Mouse (Mus musculus) layer of hippocampus, postnatal 10 days (tissue): ENCODE data around the gene Rnf44. TPM values are rescaled to one million over a fixed set of nuclear protein-coding genes. Genes with fewer than 3 reads are reported as not detected.

Experiments
- DNase-seq, 2 experiments: peaks; one replicate each; pipeline ENCODE4 v3.0.0; 2021; ENCODE audit warnings: low spot score in 2 of 2
- total RNA-seq, 2 experiments: library from RNA; stranded (reverse); gene quantifications; 2 replicates each; pipeline ENCODE4 v1.2.3; 2021

The Rnf44 gene
- total RNA-seq, 2 experiments from 2014 or later, result 95.0 to 114 TPM

- peak; percentile 68 to 76 for DNase-seq
Observed at GRCm38 (mm10) chr13:54687096-54687495, 6.6 kb downstream of the Rnf44 start.

DNA sequence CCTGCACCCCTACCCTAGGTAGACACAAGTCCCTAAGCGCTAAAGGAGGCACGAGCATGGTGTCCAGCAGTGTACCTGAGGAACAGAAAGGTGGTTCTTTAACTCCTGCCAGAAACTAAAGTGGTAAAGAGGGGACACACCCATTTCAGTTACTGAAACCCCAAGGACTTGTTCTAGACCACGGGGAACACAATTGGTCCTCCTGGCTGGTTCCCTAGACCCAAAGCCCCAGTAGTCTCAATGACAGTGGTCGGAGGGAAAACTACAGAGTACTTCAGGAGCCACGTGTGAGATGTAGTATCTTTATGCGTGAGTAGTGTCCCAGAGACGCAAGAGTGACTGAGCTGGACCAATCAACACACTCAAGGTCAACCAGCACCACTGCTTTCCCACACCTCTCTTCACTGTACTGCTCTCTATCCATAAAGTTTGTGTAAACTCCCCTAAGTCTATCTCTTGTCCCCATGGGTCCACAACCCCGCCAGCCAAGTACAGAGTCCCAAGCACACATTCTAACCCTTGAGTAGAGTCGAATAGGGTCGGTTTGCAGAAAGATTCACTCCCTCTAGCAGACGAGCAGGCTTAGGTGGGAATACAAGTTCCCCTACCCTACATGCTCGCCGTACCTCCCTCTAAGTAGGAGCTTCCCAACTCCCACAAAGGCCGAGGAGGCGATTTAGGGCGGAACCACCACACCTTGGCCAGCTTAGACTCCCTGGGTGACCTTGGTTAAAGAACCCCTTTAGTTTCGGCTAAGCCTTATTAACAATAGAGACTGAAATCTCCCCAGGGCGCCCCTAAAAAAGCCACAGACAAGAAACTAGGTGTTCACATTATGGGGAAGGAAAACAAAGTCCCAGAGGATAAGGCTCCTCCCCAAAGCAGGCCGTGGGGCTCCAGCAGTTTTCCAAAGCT is 7.3 kb downstream of the Rnf44 start:
- no peak for DNase-seq

- DNase-seq, result peak; percentile 35 to 46
Observed at GRCm38 (mm10) chr13:54685174-54685573, 8.5 kb downstream of the Rnf44 start.

DNA sequence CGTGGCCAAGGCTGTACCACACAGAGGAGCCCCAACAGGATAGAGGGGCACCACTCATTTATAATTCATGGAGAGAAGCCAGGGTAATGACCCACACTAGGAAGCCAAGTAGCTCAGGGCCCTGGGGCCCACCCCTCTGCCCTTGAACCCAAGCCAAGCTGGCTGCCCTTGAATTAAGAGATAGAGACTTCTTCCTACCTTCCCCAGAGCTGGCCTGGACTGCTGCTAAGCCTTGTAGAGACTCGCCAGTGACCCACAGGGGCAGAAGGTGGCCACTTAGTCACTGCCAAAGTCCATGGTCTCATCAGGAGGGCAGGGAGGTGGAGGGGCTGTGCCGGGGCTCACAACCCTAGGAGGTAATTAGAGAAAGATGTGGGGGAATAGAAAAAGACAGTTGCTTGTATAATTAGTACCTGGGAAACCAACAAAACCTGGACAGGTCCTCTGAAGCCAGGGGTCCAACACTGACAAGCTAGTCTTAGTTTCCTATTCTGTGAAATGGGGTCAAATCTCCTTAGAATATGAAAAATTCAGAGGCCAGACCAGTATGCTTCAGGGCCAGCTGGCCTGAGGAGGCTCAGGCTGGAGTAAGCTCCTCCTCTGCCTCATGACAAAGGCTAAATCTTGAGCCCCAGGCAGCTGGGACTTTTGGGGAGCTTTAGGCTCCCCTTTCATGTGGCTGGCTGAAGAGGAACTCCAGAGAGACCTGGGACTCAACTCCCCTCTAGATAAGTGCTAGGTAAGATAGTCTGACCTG is 9.4 kb downstream of the Rnf44 start:
- no peak for DNase-seq

- DNase-seq, result no peak
Observed at GRCm38 (mm10) chr13:54683301-54683700, 10.4 kb downstream of the Rnf44 start.

- no peak for DNase-seq
Observed at GRCm38 (mm10) chr13:54681291-54681690, 12.4 kb downstream of the Rnf44 start.

DNA sequence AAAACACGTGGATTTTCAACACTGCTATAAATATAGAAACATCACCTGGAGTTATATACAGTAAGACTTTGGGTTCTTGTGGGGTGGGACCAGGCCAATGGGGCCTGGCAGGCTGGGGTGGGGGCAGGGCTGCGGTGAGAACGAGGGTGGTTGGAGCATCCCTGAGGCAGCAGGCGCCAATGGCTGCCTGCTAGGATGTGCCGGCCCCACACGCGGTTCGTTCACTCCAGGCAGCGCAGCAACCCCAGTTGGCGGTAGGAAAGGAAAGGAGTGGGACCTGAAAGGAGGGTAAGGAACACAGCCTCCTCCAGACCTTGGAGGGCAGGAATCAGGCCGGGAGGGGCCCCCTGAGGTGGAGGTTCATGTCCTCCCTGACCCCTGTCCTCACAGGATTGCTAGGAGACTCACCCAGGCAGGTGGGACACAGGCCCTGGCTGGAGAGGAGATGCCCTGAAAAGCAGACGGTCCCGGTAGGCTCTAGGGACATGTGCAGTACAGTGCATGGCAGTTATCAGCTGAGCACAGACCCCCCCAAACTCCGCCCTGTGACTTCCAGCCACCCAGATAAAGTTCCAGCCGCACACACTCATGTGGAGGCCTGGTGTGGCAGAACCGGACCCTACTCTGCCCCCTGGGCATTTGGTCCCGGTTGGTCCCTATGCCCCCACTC is 13.4 kb downstream of the Rnf44 start:
- DNase-seq, result no peak

- no peak for DNase-seq
Observed at GRCm38 (mm10) chr13:54678263-54678662, 15.4 kb downstream of the Rnf44 start.

DNA sequence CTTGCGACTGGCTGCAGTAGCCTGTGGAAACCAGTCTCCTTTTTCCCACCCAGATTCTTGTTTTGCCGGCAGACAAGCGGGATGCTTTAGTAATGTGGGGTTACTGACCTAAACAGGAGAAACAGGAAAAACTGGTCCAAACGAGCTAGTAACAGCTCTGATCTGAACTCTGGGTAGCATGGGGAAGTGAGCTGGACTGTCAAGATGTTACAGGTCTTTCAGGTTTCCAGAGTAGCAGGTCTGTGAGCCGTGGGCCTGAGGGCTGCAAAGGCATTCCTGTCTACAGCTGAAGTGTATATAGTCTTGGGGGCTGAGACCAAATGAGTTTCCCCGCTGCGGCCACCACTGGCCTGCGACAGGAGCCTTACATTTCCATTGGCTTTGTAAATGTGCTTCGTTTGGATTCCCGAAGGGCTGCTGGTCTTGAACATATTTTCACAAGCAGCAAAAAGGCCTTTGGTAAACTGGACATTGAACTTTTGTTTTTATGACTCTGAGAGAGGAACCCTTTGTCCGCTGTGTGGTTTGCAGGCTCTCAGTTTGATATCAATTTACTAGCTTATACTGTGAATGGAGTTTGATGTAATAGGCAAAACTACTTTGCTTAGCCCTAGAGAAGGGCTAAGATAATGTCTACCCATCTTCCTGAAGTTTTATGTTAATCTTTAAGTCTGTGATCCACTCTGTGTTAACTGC is 17.7 kb downstream of the Rnf44 start:
- DNase-seq, result no peak

GRCm38 (mm10) chr13:54670491-54670890 is 23.2 kb downstream of the Rnf44 start:
- no peak for DNase-seq

- no peak for DNase-seq
Observed at GRCm38 (mm10) chr13:54665062-54665461, 28.6 kb downstream of the Rnf44 start.

DNA sequence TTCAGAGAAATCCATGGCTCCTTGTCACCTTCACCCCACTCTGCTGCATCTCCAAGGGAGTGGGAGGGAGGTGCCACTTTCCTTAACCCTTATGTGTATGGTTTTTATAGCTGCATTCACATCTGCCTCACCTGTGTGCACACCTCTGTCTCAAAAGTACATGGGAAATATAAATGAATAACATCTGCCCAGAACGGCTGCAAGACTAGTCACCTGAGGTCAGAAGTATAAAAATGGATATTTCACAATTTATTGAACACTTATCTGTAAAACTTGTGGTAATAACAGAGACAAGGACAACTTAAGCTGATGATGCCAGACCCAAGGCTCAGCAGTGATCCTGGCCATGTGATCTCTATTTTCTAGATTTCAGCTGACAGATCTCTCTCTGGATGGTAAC is 29.2 kb downstream of the Rnf44 start:
- DNase-seq, result no peak

- no peak for DNase-seq
Observed at GRCm38 (mm10) chr13:54663999-54664398, 29.7 kb downstream of the Rnf44 start.

DNA sequence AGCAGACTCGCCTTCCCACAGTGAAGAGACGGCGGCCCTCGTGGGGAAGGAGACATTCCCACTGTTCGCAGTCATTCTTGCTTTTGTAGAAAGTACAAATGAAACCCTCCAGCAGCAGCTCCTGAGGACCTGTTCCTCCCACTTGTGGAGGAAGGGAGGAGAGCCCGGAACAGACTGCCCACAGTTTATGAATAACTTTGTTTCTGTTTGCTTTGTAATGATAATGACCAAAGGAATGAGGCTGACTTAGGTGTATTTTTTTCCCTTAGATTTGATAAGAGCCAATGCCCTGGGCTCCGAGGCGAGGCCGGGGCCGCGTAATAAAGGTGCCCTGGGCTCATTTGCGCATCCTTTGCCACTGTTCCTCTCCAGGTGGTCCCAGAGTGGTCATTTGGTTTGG is 32.3 kb downstream of the Rnf44 start:
- DNase-seq, result no peak

- DNase-seq, result no peak
Observed at GRCm38 (mm10) chr13:54660877-54661276, 32.8 kb downstream of the Rnf44 start.

- no peak for DNase-seq
Observed at GRCm38 (mm10) chr13:54650461-54650860, 43.2 kb downstream of the Rnf44 start.

DNA sequence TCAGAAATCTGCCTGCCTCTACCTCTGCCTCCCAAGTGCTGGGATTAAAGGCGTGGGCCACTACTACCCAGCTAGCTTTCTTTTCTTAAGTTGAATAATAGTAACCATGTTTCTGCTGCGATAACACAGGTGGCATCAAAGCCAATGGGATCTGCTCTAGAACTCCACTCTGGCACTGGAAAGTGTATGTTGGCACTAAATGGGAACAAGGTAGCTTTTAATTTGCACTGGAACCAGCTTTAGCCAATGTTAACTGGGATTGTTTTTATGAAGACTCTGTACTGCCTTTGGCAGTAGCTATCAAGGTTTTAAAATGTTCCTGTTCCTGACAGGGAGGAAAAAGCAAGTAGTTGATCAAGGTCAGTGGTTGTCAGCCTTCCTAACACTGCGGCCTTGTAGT is 58.7 kb downstream of the Rnf44 start:
- no peak for DNase-seq

DNA sequence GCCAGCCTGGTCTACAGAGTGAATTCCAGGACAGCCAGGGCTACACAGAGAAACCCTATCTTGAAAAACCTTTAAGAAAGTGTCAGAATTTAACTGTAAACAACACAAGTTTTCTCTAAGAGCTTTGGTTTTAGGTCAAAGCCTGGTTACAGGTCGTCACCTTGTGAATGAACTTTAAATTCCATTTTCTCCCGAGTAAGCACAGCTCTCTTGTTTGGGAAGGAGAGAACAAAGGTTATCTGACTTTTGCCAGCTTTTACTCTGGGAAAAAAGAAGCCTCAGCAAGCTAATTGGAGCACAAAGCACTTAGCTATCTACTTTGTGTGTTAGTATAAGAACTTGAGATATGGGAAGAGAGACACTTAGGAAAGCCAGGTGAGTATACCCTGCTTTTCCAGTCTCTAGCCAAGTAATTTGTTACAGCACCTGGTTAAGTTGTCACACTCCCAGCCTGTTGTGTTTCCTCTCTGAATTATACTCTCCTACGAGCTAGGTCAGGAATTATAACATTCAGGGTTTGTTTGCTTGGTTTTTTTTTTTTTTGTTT is 60.9 kb downstream of the Rnf44 start:
- no peak for DNase-seq
